Mouse (Mus musculus) kidney, embryonic 16.5 days (tissue): Measurements from ENCODE around the gene Tmem184b. TPM values are rescaled to one million over a fixed set of nuclear protein-coding genes. Genes with fewer than 3 reads are reported as not detected.
A peak's percentile ranks its signal among the peaks of the same experiment; 100 is the strongest.

Source experiments
- ATAC-seq: fragments of 200-750 bp; cut with Nextera tagmentation; 2 replicates; pipeline ENCODE4 v1.8.0; 2017; ENCODE audit warnings: moderate TSS enrichment; ENCODE audit not compliant: low FRiP score, low TSS enrichment
- H3K27ac ChIP-seq: fragments of 300-500 bp; sonication (generic); 2 replicates; pipeline ENCODE4 v1.5.1; 2014; ENCODE audit warnings: low read length
- H3K27me3 ChIP-seq: fragments of 300-500 bp; sonication (generic); 2 replicates; pipeline ENCODE4 v1.6.1; 2014; ENCODE audit warnings: low read length, control low read depth, mixed read lengths; ENCODE audit not compliant: insufficient read depth
- H3K36me3 ChIP-seq: fragments of 300-500 bp; sonication (generic); 2 replicates; pipeline ENCODE4 v1.6.1; 2014; ENCODE audit warnings: low read length, control low read depth, mixed read lengths; ENCODE audit not compliant: insufficient read depth
- H3K4me1 ChIP-seq: fragments of 300-500 bp; sonication (generic); 2 replicates; pipeline ENCODE4 v1.6.1; 2014; ENCODE audit warnings: low read length, control low read depth, mixed read lengths; ENCODE audit not compliant: insufficient read depth
- H3K4me2 ChIP-seq: fragments of 300-500 bp; sonication (generic); replicated peaks from 2 replicates; pipeline ENCODE4 v1.6.1; 2014; ENCODE audit warnings: low read depth, low read length
- H3K4me3 ChIP-seq: fragments of 300-500 bp; sonication (generic); 2 replicates; pipeline ENCODE4 v1.5.1; 2014; ENCODE audit warnings: mild to moderate bottlenecking, low read length
- H3K9ac ChIP-seq: fragments of 300-500 bp; sonication (generic); replicated peaks from 2 replicates; pipeline ENCODE4 v1.6.1; 2014; ENCODE audit warnings: low read length
- H3K9me3 ChIP-seq: fragments of 300-500 bp; sonication (generic); 2 replicates; pipeline ENCODE4 v1.6.1; 2016; ENCODE audit warnings: low read length, control low read depth
- WGBS: fragments of 180-500 bp; shearing (Covaris S2); extraction: QIAGEN DNeasy Blood & Tissue Kit; methylation state at CpG from one replicate; pipeline ENCODE4 v1.1.7; 2014; 5-methylcytosine and 5-hydroxymethylcytosine counted together
- polyA plus RNA-seq: library from polyadenylated mRNA; unstranded; fragments of >200 nt; fragmentation: Nextera tagmentation; extraction: Ambion mirVana; gene quantifications from 2 replicates; pipeline ENCODE4 v1.2.1, GENCODE M21; 2015

Tmem184b gene
- polyA plus RNA-seq, 1 experiment from 2014 or later, result 80.5 TPM

- H3K9ac ChIP-seq, result no peak overlapping the region
- WGBS, result 95% methylated on average over 3 of the region's 3 CpGs
- H3K36me3 ChIP-seq, result peaks cover 51% of the 10 kb centered on the region
- no peak for ATAC-seq
- H3K9me3 ChIP-seq, result no peaks in the 10 kb centered on the region
- no peak overlapping the region for H3K27ac ChIP-seq
- no peaks in the 10 kb centered on the region for H3K4me1 ChIP-seq
- no peak overlapping the region for H3K4me2 ChIP-seq
- no peak overlapping the region for H3K4me3 ChIP-seq
- H3K27me3 ChIP-seq, result no peaks in the 10 kb centered on the region
Measured at GRCm38 (mm10) chr15:79418265-79418664, 14.9 kb upstream of the Tmem184b start.

GRCm38 (mm10) chr15:79417379-79417778 is 14.0 kb upstream of the Tmem184b start:
- Histone ChIP-seq H3K9me3 (no peaks in the 10 kb centered on the region), H3K27me3 (no peaks in the 10 kb centered on the region), H3K9ac (no peak overlapping the region), H3K27ac (no peak overlapping the region), H3K4me3 (no peak overlapping the region), H3K36me3 (peaks cover 46% of the 10 kb centered on the region), H3K4me2 (no peak overlapping the region), H3K4me1 (0 out of 2 replicates have a peak, but pooled peaks cover 3% of the 10 kb centered on the region)
- WGBS, result 92% methylated on average over 3 of the region's 3 CpGs
- ATAC-seq, result no peak

GRCm38 (mm10) chr15:79416460-79417085 is 13.2 kb upstream of the Tmem184b start:
- H3K9me3 ChIP-seq, result no peaks in the 10 kb centered on the region

GRCm38 (mm10) chr15:79414513-79414912 is 11.1 kb upstream of the Tmem184b start:
- 39% methylated on average over 4 of the region's 4 CpGs for WGBS
- Histone ChIP-seq H3K4me1 (0 out of 2 replicates have a peak, but pooled peaks cover 3% of the 10 kb centered on the region), H3K4me3 (no peak overlapping the region), H3K36me3 (peaks cover 21% of the 10 kb centered on the region), H3K9me3 (no peaks in the 10 kb centered on the region), H3K27ac (no peak overlapping the region), H3K9ac (no peak overlapping the region), H3K27me3 (no peaks in the 10 kb centered on the region), H3K4me2 (no peak overlapping the region)
- no peak for ATAC-seq

More at GRCm38 (mm10) chr15:79416460-79417085, 13.2 kb upstream of the Tmem184b start:
- Histone ChIP-seq H3K27ac (no peak overlapping the region), H3K9ac (no peak overlapping the region), H3K36me3 (peaks cover 38% of the 10 kb centered on the region), H3K4me1 (0 out of 2 replicates have a peak, but pooled peaks cover 3% of the 10 kb centered on the region), H3K27me3 (no peaks in the 10 kb centered on the region), H3K4me2 (no peak overlapping the region), H3K4me3 (no peak overlapping the region)
- no peak for ATAC-seq
- 92% methylated on average over 10 of the region's 10 CpGs for WGBS

- WGBS, result 73% methylated on average over 8 of the region's 8 CpGs
Measured at GRCm38 (mm10) chr15:79413802-79414201, 10.4 kb upstream of the Tmem184b start.

DNA sequence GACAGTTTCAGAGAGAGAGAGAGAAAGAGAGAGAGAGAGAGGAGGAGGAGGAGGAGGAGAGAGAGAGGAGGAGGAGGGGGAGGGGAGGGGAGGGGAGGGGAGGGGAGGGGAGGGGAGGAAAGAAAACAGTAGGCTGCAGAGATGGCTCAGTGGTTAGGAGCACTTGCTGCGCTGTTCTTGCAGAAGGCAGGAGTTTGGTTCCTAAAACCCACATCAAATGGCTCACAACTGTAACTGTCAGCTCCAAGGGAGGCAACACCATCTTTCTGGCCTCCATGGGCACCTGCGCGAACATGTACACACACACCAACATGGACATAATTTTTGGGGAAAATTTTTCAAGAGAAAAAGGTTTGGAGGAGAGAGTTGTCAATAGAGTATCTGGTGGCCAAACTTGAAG is 9.8 kb upstream of the Tmem184b start:
- no peaks in the 10 kb centered on the region for H3K9me3 ChIP-seq
- ATAC-seq, result no peak
- 96% methylated on average over 3 of the region's 3 CpGs for WGBS
- H3K4me3 ChIP-seq, result no peak overlapping the region
- H3K9ac ChIP-seq, result no peak overlapping the region
- no peak overlapping the region for H3K27ac ChIP-seq
- H3K4me2 ChIP-seq, result no peak overlapping the region
- 0 out of 2 replicates have a peak, but pooled peaks cover 3% of the 10 kb centered on the region for H3K4me1 ChIP-seq
- H3K27me3 ChIP-seq, result no peaks in the 10 kb centered on the region
- H3K36me3 ChIP-seq, result peaks cover 13% of the 10 kb centered on the region

More at GRCm38 (mm10) chr15:79413802-79414201, 10.4 kb upstream of the Tmem184b start:
- no peaks in the 10 kb centered on the region for H3K27me3 ChIP-seq
- H3K9ac ChIP-seq, result no peak overlapping the region
- H3K4me3 ChIP-seq, result no peak overlapping the region
- H3K4me2 ChIP-seq, result no peak overlapping the region
- H3K4me1 ChIP-seq, result 0 out of 2 replicates have a peak, but pooled peaks cover 3% of the 10 kb centered on the region
- H3K27ac ChIP-seq, result no peak overlapping the region
- H3K9me3 ChIP-seq, result no peaks in the 10 kb centered on the region
- no peak for ATAC-seq
- peaks cover 18% of the 10 kb centered on the region for H3K36me3 ChIP-seq

DNA sequence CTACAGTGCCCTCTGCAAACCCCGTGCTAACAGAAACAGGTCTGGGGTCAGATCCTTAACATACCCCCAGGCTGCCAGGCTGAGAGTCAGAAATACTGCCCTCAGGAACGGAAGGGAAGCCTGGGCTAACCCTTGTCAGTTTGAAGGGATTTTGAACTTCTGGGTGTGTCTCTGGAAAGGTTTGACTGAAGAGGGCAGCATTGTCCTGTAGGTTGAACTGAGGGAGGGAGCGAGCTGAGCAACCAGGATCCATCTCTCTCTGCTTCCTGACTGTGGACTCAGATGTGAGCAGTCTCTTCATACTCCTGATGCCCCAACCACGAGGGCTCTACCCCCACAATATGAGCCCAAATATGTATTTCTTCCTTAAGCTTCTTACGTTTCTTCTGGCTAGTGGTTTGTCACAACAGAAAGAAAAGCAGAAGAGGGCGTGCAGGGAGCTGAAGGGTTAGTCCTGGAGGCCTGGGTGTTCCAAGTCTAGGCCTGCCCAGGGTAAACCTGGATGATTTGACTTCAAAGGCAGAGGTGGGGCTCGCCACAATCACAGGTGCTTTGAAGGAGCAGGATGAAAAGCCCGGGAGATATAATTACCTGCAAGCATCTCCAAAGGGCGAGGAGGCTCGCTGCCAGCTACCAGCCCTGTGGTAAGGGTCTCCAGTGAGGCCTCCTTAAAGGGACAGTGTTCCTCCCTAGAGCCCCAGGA is 8.1 kb upstream of the Tmem184b start:
- 74% methylated on average over 10 of the region's 10 CpGs for WGBS
- no peak overlapping the region for H3K27ac ChIP-seq

DNA sequence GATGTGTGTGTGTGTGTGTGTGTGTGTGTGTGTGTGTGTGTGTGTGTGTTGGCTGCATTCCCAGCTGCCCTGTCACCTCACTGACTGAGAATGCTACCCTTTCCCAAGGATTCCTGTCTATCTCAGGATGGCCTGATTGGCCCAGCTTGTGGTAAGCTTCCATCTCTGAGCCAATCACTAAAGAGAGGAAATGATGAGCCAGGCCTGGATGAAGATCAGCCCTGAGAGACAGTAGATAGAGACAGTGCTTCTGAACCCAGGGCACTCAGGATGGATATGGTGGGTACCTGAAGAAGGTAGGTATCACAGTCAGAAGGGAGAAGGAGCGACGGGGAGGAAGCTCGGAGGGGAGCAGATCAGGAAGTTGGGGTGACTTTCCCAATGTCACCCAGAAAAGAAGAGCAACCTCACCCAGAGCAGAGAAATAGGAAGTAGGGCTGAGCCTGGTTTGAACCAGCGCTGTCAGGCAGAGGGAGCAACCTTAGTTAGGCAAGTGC is 5.8 kb upstream of the Tmem184b start:
- Histone ChIP-seq H3K27ac (no peak overlapping the region), H3K36me3 (no peaks in the 10 kb centered on the region), H3K9me3 (no peaks in the 10 kb centered on the region), H3K4me2 (no peak overlapping the region), H3K9ac (no peak overlapping the region), H3K4me1 (peaks cover 3% of the 10 kb centered on the region; the same call in 1 of the 2 replicates), H3K27me3 (no peaks in the 10 kb centered on the region), H3K4me3 (no peak overlapping the region)
- 79% methylated on average over 4 of the region's 4 CpGs for WGBS
- ATAC-seq, result 0 out of 2 replicates have a peak, but pooled peaks have one; percentile 46

More for the DNA sequence above, 8.1 kb upstream of the Tmem184b start:
- peaks cover under 1% of the 10 kb centered on the region; the same call in 1 of the 2 replicates for H3K36me3 ChIP-seq
- 0 out of 2 replicates have a peak, but pooled peaks cover 3% of the 10 kb centered on the region for H3K4me1 ChIP-seq
- no peak for ATAC-seq
- H3K4me2 ChIP-seq, result no peak overlapping the region
- no peak overlapping the region for H3K9ac ChIP-seq
- H3K27me3 ChIP-seq, result no peaks in the 10 kb centered on the region
- H3K4me3 ChIP-seq, result no peak overlapping the region
- no peaks in the 10 kb centered on the region for H3K9me3 ChIP-seq

- H3K9me3 ChIP-seq, result no peaks in the 10 kb centered on the region
- H3K4me2 ChIP-seq, result no peak overlapping the region
- H3K4me3 ChIP-seq, result no peak overlapping the region
- H3K36me3 ChIP-seq, result no peaks in the 10 kb centered on the region
- peaks cover 16% of the 10 kb centered on the region for H3K4me1 ChIP-seq
- no peak overlapping the region for H3K9ac ChIP-seq
- ATAC-seq, result no peak
- no peak overlapping the region for H3K27ac ChIP-seq
- no peaks in the 10 kb centered on the region for H3K27me3 ChIP-seq
- WGBS, result 84% methylated on average over 4 of the region's 4 CpGs
Measured at GRCm38 (mm10) chr15:79406564-79406963, 3.2 kb upstream of the Tmem184b start.

GRCm38 (mm10) chr15:79404277-79404676 is 908 bp upstream of the Tmem184b start:
- no peak overlapping the region for H3K27ac ChIP-seq
- no peak for ATAC-seq
- peaks cover 39% of the 10 kb centered on the region for H3K4me1 ChIP-seq
- H3K27me3 ChIP-seq, result no peaks in the 10 kb centered on the region
- no peak overlapping the region for H3K4me2 ChIP-seq
- no peak overlapping the region for H3K4me3 ChIP-seq
- no peaks in the 10 kb centered on the region for H3K9me3 ChIP-seq
- H3K36me3 ChIP-seq, result no peaks in the 10 kb centered on the region
- whole genome bisulfite sequencing, result 60% methylated on average over 1 of the region's 1 CpGs
- no peak overlapping the region for H3K9ac ChIP-seq
